Mouse (Mus musculus): ENCODE data around the gene Telo2.
A peak's percentile ranks its signal among the peaks of the same experiment; 100 is the strongest.

Telo2 gene

GRCm38 (mm10) chr17:25101338-25101737, 14.4 kb downstream of the Telo2 start:
- no peak for DNase-seq (ENCODE audit: inconsistent ontology term)

- no peak for DNase-seq (ENCODE audit: inconsistent ontology term)
These were observed 15.7 kb downstream of the Telo2 start for GRCm38 (mm10) chr17:25100052-25100451.

GRCm38 (mm10) chr17:25096221-25096620, 19.5 kb downstream of the Telo2 start:
- DNase-seq (ENCODE audit: inconsistent ontology term), result no peak

GRCm38 (mm10) chr17:25090450-25090849, 25.3 kb downstream of the Telo2 start:
- no peak for DNase-seq (ENCODE audit: inconsistent ontology term)

GRCm38 (mm10) chr17:25089158-25089557, 26.6 kb downstream of the Telo2 start:
- no peak for DNase-seq (ENCODE audit: inconsistent ontology term)

GRCm38 (mm10) chr17:25086724-25087123, 29.0 kb downstream of the Telo2 start:
- DNase-seq (ENCODE audit: inconsistent ontology term), result no peak

GRCm38 (mm10) chr17:25084835-25085385, 30.9 kb downstream of the Telo2 start:
- DNase-seq (ENCODE audit: inconsistent ontology term), result no peak

GRCm38 (mm10) chr17:25083444-25083931, 32.3 kb downstream of the Telo2 start, which contains the start of gene Tmem204:
Tmem204 (minus strand) TSS chr17:25083591.
- DNase-seq (ENCODE audit: inconsistent ontology term), result peak; percentile 17

GRCm38 (mm10) chr17:25082887-25083286, 32.9 kb downstream of the Telo2 start:
- no peak for DNase-seq (ENCODE audit: inconsistent ontology term)

GRCm38 (mm10) chr17:25082081-25082847, 33.5 kb downstream of the Telo2 start:
- no peak for DNase-seq (ENCODE audit: inconsistent ontology term)

- DNase-seq (ENCODE audit: inconsistent ontology term), result no peak
These were observed 34.8 kb downstream of the Telo2 start for GRCm38 (mm10) chr17:25080960-25081381.

- DNase-seq (ENCODE audit: inconsistent ontology term), result no peak
These were observed 35.6 kb downstream of the Telo2 start for GRCm38 (mm10) chr17:25080210-25080609.

- DNase-seq (ENCODE audit: inconsistent ontology term), result peak; percentile 85
These were observed 37.9 kb downstream of the Telo2 start for GRCm38 (mm10) chr17:25077771-25078372.

- DNase-seq (ENCODE audit: inconsistent ontology term), result no peak
These were observed 38.9 kb downstream of the Telo2 start for GRCm38 (mm10) chr17:25076906-25077305.

- DNase-seq (ENCODE audit: inconsistent ontology term), result no peak
These were observed 47.1 kb downstream of the Telo2 start for GRCm38 (mm10) chr17:25068690-25069089.

- no peak for DNase-seq (ENCODE audit: inconsistent ontology term)
These were observed 48.3 kb downstream of the Telo2 start for GRCm38 (mm10) chr17:25067442-25067851.

- no peak for DNase-seq (ENCODE audit: inconsistent ontology term)
These were observed 49.2 kb downstream of the Telo2 start for GRCm38 (mm10) chr17:25066595-25066994.

- DNase-seq (ENCODE audit: inconsistent ontology term), result no peak
These were observed 50.6 kb downstream of the Telo2 start for GRCm38 (mm10) chr17:25065189-25065588.

- no peak for DNase-seq (ENCODE audit: inconsistent ontology term)
These were observed 51.4 kb downstream of the Telo2 start for GRCm38 (mm10) chr17:25064351-25064750.

- DNase-seq (ENCODE audit: inconsistent ontology term), result no peak
These were observed 51.9 kb downstream of the Telo2 start for GRCm38 (mm10) chr17:25063872-25064271.

- DNase-seq (ENCODE audit: inconsistent ontology term), result no peak
These were observed 52.5 kb downstream of the Telo2 start for GRCm38 (mm10) chr17:25063261-25063660.

GRCm38 (mm10) chr17:25057041-25057440, 58.7 kb downstream of the Telo2 start:
- DNase-seq (ENCODE audit: inconsistent ontology term), result no peak

GRCm38 (mm10) chr17:25053274-25053673, 62.5 kb downstream of the Telo2 start:
- DNase-seq (ENCODE audit: inconsistent ontology term), result no peak

Measured in Muller cell, postnatal 12 days (primary cell).